Mouse (Mus musculus) liver, embryonic 12.5 days (tissue): Measurements from ENCODE around the gene Emid1. TPM values are rescaled to one million over a fixed set of nuclear protein-coding genes. Genes with fewer than 3 reads are reported as not detected.

ENCODE experiments used
- ATAC-seq: fragments of 200-750 bp; cut with Nextera tagmentation; 2 replicates; pipeline ENCODE4 v1.8.0; 2017; ENCODE audit warnings: moderate number of reproducible peaks, mild to moderate bottlenecking, moderate library complexity
- H3K27ac ChIP-seq: fragments of 300-500 bp; sonication (generic); 2 replicates; pipeline ENCODE4 v1.5.1; 2016; ENCODE audit warnings: mild to moderate bottlenecking
- H3K27me3 ChIP-seq: fragments of 300-500 bp; sonication (generic); replicated peaks from 2 replicates; pipeline ENCODE4 v1.6.1; 2016; ENCODE audit warnings: mild to moderate bottlenecking, moderate library complexity
- H3K36me3 ChIP-seq: fragments of 300-500 bp; sonication (generic); 2 replicates; pipeline ENCODE4 v1.6.1; 2016; ENCODE audit warnings: mild to moderate bottlenecking, moderate library complexity
- H3K4me1 ChIP-seq: fragments of 300-500 bp; sonication (generic); 2 replicates; pipeline ENCODE4 v1.6.1; 2016
- H3K4me2 ChIP-seq: fragments of 300-500 bp; sonication (generic); 2 replicates; pipeline ENCODE4 v1.6.1; 2016; ENCODE audit warnings: mild to moderate bottlenecking, moderate library complexity
- H3K4me3 ChIP-seq: fragments of 300-500 bp; sonication (generic); 2 replicates; pipeline ENCODE4 v1.5.1; 2016; ENCODE audit warnings: mild to moderate bottlenecking, moderate library complexity
- H3K9ac ChIP-seq: fragments of 300-500 bp; sonication (generic); 2 replicates; pipeline ENCODE4 v1.6.1; 2016; ENCODE audit warnings: mild to moderate bottlenecking, moderate library complexity
- H3K9me3 ChIP-seq: fragments of 300-500 bp; sonication (generic); replicated peaks from 2 replicates; pipeline ENCODE4 v1.6.1; 2016; ENCODE audit warnings: mild to moderate bottlenecking, moderate library complexity
- WGBS: fragments of 180-500 bp; shearing (Covaris S2); methylation state at CpG from one replicate; pipeline ENCODE4 v1.1.7; 2016; ENCODE audit not compliant: insufficient replicate concordance; 5-methylcytosine and 5-hydroxymethylcytosine counted together
- polyA plus RNA-seq: library from polyadenylated mRNA; unstranded; fragments of >200 nt; fragmentation: Nextera tagmentation; extraction: Ambion mirVana; gene quantifications from 2 replicates; pipeline ENCODE4 v1.2.1, GENCODE M21; 2016

Emid1 gene
- polyA plus RNA-seq, 1 experiment from 2014 or later = 9.1 TPM

DNA sequence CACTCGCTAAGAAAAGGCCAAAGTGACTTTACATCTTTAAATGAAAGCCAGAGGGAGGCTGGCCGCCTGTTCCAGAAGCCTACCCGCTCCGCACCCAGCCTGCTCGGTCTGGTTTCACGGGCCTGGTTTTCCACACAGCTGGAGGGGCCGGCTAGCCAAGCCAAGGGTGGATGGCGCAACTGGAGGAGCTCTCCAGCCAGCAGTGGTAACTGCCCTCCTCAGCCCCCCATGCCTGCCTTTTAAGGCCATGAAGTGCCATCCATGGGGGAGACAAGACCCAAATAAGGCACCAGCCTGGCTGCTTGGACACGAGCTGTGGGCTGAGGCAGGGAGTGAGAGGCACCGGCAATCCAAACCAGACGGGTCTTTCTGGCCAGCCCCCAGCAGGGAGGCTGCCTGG, 16.1 kb downstream of the Emid1 start:
- WGBS = 77% methylated on average over 11 of the region's 11 CpGs
- Histone ChIP-seq H3K9ac (no peak overlapping the region), H3K9me3 (no peaks in the 10 kb centered on the region), H3K27ac (no peak overlapping the region), H3K4me2 (no peak overlapping the region), H3K27me3 (no peaks in the 10 kb centered on the region), H3K4me3 (no peak overlapping the region), H3K36me3 (no peaks in the 10 kb centered on the region), H3K4me1 (peaks cover 13% of the 10 kb centered on the region)
- ATAC-seq = no peak

DNA sequence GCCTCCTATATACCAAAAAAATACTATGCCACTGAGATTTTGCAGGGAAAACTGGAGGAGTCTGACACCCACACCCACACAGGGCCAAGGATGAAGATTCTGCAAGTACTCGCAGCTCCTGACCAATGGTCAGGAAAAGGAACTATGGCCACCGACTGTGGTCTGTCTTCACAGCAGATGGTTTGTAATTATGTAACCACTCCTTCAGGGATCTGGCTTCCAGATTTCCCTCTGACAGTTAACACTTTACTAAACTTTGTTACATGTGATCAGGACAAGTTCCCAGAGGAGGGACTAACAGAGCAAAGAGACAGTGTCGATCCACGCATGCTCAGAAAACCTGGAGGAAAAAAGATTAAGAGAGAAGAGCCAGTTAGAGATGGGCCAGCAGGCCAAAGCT, 19.3 kb downstream of the Emid1 start:
- no peak overlapping the region for H3K27ac ChIP-seq
- WGBS = 53% methylated on average over 4 of the region's 4 CpGs
- H3K36me3 ChIP-seq = no peaks in the 10 kb centered on the region
- no peak overlapping the region for H3K4me2 ChIP-seq
- no peak overlapping the region for H3K9ac ChIP-seq
- no peaks in the 10 kb centered on the region for H3K9me3 ChIP-seq
- ATAC-seq = no peak
- no peak overlapping the region for H3K4me3 ChIP-seq
- H3K27me3 ChIP-seq = no peaks in the 10 kb centered on the region
- no peaks in the 10 kb centered on the region for H3K4me1 ChIP-seq

DNA sequence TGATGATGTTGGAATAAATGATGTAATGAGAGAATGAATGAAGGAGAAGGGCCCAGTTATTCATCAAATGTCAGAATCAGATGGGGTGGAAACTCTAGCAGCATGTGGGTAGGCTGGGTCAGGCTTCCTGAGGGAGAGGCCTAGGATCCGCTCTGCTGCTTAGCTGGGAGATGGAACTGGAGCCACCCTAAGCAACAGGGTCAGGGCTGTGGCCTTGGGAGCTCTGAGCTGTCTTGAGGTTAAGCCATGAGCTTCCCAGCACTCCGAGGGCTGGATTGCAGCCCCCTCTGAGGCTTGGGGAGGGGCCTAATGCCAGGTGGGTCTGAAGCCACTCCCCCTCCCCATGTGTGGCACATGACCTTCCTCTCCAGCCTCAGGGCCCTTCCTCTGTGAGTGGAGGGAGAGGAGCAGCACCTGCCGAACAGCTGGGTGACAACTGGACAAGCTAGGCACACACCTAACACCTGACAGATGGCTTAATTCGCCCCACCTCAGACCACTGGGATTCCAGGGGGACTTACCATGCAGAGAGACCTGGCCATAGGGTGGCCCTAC, 21.9 kb downstream of the Emid1 start:
- no peak overlapping the region for H3K27ac ChIP-seq
- no peaks in the 10 kb centered on the region for H3K36me3 ChIP-seq
- no peak overlapping the region for H3K9ac ChIP-seq
- 78% methylated on average over 4 of the region's 4 CpGs for WGBS
- no peak overlapping the region for H3K4me2 ChIP-seq
- no peaks in the 10 kb centered on the region for H3K27me3 ChIP-seq
- no peaks in the 10 kb centered on the region for H3K9me3 ChIP-seq
- no peaks in the 10 kb centered on the region for H3K4me1 ChIP-seq
- H3K4me3 ChIP-seq = no peak overlapping the region
- ATAC-seq = no peak

DNA sequence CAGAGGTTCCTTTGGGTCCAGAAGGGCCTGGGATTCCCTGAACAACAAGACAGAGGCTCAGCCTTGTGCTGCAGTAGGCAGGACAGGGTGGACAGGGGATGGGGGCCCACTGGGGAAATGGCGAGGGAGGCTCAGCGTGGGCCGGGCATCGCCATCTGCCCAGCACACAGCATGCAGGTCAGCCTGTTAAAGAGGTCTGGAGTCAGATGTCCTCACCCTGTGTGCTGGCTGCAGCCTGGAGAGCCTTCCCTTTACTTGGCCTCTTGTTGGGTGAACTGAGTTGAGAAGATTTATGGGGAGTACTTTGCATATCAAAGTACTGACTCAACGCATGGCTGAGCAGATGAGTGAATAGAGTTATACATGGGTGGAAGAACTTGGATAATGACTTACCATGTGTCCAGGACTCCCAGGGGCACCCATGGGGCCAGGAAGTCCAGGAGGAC, 23.0 kb downstream of the Emid1 start:
- H3K9me3 ChIP-seq = no peaks in the 10 kb centered on the region
- H3K4me2 ChIP-seq = no peak overlapping the region
- ATAC-seq = no peak
- no peaks in the 10 kb centered on the region for H3K27me3 ChIP-seq
- no peak overlapping the region for H3K9ac ChIP-seq
- H3K27ac ChIP-seq = no peak overlapping the region
- no peak overlapping the region for H3K4me3 ChIP-seq
- no peaks in the 10 kb centered on the region for H3K36me3 ChIP-seq
- H3K4me1 ChIP-seq = no peaks in the 10 kb centered on the region
- WGBS = 73% methylated on average over 5 of the region's 5 CpGs

DNA sequence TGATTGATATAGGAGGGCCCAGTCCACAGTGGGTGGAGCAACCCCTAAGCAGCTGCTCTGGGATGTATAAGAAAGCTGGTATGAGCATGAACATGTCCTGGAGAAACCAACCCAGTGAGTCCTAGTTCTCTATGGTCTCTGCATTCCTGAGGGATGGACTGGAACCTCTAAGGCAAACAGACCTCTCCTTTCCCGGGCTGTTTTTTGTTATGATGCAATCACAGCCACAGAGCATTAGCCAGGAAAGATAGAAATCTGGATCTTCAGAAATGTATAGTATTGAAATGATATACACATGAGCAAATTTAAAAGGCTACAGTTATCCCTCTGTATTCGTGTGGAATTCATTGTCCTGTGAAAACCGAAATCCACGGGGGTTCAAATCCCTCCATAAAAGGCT, 26.3 kb downstream of the Emid1 start:
- Histone ChIP-seq H3K27me3 (no peaks in the 10 kb centered on the region), H3K4me1 (no peaks in the 10 kb centered on the region), H3K4me2 (no peak overlapping the region), H3K9me3 (no peaks in the 10 kb centered on the region), H3K27ac (no peak overlapping the region), H3K4me3 (no peak overlapping the region), H3K36me3 (no peaks in the 10 kb centered on the region), H3K9ac (no peak overlapping the region)
- no peak for ATAC-seq
- WGBS = 78% methylated on average over 4 of the region's 4 CpGs

DNA sequence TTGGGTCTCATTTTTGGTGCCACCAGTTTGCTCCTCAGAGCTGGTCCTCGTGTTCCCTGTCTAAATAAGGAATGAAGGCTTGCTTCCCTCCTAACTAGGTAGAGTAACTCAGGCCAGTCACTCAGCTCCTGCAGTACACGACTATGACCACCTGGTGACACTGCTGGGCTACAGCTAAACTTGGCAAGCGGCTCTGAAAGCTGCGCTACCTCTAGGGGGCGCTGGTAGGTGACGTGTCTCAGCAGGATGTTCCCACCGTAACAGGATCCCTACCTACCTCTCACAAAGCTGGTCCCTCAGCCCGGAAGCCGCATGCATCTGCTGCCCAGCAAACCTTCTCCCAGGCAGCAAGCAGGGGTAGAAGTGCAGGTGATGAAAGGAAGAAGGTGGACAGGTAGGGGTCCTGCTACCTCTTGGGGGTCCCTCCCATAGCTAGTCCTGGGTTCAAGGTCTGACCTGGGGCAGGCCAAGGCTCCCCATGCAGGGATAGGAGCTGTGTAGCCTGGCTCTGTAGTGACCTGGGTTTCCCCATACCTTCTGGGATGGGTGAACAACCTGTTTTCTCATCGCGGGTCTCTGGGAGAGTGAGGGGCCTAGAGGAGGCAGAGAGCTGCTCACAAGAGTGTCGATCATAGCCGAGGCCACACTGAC, 37.0 kb downstream of the Emid1 start:
- H3K9me3 ChIP-seq = no peaks in the 10 kb centered on the region
- ATAC-seq = peak; percentile 63
- WGBS = 27% methylated on average over 13 of the region's 13 CpGs

DNA sequence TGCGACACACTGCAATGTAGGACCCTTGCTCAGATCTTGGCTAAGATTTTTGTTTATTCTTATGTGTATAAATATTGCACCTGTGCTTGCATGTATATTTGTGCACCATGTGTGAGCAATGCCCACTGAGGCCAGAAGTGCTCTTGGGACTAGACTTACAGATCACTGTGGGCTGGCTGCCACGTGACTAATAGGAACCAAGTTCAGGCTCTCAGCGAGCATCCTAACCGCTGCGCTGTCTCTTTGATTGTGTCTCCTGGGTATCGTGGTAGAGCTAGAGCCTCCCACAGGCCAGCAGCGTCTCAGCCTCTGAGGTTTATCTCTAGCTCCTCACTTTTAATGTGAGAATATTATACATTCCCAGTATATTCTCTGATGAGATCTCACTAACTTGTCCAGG, 38.4 kb downstream of the Emid1 start:
- H3K9me3 ChIP-seq = no peaks in the 10 kb centered on the region
- H3K9ac ChIP-seq = no peak overlapping the region
- ATAC-seq = no peak
- no peak overlapping the region for H3K4me3 ChIP-seq
- H3K27me3 ChIP-seq = no peaks in the 10 kb centered on the region
- H3K36me3 ChIP-seq = no peaks in the 10 kb centered on the region
- H3K4me2 ChIP-seq = no peak overlapping the region
- no peaks in the 10 kb centered on the region for H3K4me1 ChIP-seq
- no peak overlapping the region for H3K27ac ChIP-seq
- 78% methylated on average over 7 of the region's 7 CpGs for WGBS

More for the DNA sequence above, 37.0 kb downstream of the Emid1 start:
- H3K9ac ChIP-seq = no peak overlapping the region
- H3K4me3 ChIP-seq = no peak overlapping the region
- no peak overlapping the region for H3K27ac ChIP-seq
- no peaks in the 10 kb centered on the region for H3K27me3 ChIP-seq
- no peaks in the 10 kb centered on the region for H3K4me1 ChIP-seq
- H3K36me3 ChIP-seq = no peaks in the 10 kb centered on the region
- no peak overlapping the region for H3K4me2 ChIP-seq

DNA sequence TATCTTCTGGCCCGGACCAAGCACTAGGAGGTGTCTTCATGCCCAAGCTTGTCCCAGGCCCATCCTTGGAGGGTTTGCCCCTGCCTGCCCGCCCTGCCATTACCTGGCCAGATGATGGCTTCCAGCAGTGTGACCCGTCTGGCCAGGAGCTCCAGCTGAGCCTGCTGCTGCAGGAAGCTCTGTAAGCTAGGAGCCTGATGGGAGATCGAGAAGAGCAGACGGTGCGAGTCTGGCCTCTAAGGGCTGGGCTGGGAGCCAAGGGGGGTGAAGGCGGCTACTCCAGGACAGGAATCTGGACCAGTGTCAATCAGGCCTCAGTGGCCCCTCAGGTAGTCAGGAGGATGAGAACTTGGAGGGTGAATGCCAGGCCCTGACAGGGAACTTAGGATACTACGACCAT, 42.6 kb downstream of the Emid1 start:
- H3K4me3 ChIP-seq = no peak overlapping the region
- no peaks in the 10 kb centered on the region for H3K27me3 ChIP-seq
- no peak overlapping the region for H3K9ac ChIP-seq
- WGBS = 77% methylated on average over 8 of the region's 8 CpGs
- no peaks in the 10 kb centered on the region for H3K9me3 ChIP-seq
- no peak for ATAC-seq
- H3K4me1 ChIP-seq = no peaks in the 10 kb centered on the region
- peaks cover 17% of the 10 kb centered on the region for H3K36me3 ChIP-seq
- no peak overlapping the region for H3K27ac ChIP-seq
- H3K4me2 ChIP-seq = no peak overlapping the region

DNA sequence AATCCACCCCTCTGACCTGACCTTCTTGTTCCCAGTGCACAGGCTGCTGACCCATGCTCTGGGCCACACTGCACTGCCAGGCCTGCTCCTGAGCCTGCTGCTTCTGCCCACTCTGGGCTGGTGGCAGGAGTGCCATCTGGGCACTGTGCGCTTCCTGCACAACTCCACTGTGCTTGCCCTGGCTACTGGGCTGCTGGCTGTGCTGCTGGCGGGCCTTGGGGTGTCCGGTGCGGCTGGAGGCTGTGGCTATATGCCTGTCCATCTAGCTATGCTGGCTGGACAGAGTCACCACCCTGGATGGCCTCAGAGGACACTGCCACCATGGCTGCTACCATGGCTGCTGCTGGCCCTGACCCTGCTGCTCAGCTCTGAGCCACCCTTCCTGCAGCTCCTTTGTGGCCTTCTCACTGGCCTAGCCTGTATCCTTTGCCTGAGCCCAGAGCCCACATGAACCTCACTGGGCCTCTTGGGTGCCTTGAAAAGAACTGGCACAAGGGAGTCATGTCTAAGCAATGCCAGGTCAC, 48.0 kb downstream of the Emid1 start:
- H3K27me3 ChIP-seq = no peaks in the 10 kb centered on the region
- 80% methylated on average over 4 of the region's 4 CpGs for WGBS
- peaks cover 39% of the 10 kb centered on the region for H3K36me3 ChIP-seq
- no peak for ATAC-seq
- no peak overlapping the region for H3K9ac ChIP-seq
- H3K4me3 ChIP-seq = no peak overlapping the region
- peaks cover 34% of the 10 kb centered on the region for H3K4me1 ChIP-seq
- H3K27ac ChIP-seq = no peak overlapping the region
- no peak overlapping the region for H3K4me2 ChIP-seq
- no peaks in the 10 kb centered on the region for H3K9me3 ChIP-seq

DNA sequence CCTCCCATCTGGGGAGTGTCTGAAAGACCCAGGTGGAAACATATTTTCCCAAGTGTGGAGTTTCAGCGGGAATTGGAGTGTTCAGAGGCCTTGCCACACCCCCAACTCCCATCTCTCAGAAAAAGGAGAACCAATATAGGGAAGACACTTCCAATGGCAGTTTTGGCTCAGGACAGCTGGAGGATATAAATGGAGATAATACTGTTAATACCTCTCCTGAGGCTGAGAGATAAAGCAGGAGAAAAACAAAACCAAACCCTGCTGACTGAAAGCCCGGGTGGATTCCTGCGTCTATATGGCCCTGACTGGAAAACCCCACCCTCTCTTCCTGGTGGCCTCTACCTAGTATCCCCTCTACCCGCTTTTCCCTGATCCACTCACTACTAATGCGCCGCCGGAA, 49.7 kb downstream of the Emid1 start:
- ATAC-seq = no peak
- WGBS = 44% methylated on average over 7 of the region's 7 CpGs

DNA sequence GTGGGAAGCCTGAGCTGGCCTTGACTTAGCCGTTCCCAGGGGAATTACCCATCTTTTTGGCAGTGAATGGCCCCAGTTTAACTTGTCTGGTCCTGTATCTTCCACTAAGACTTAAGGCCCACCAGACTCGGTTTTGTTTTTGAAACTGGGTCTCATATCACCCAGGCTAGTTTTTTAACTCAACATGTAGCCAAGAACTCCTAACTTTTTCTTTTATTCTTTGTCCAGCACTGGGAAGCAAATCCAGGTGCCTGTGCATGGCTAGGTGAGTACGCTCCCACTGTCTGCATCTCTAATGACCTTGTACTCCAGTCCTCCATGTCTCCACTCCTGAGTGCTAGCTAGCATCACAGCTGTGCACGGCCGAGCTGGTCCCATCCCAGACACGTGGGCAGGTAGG, 50.4 kb downstream of the Emid1 start:
- ATAC-seq = no peak
- Histone ChIP-seq H3K4me1 (peaks cover 44% of the 10 kb centered on the region), H3K36me3 (peaks cover 43% of the 10 kb centered on the region), H3K27ac (no peak overlapping the region; the same call in 1 of the 2 replicates), H3K4me3 (no peak overlapping the region), H3K9me3 (no peaks in the 10 kb centered on the region), H3K9ac (no peak overlapping the region), H3K4me2 (no peak overlapping the region; the same call in 1 of the 2 replicates), H3K27me3 (no peaks in the 10 kb centered on the region)
- WGBS = 77% methylated on average over 6 of the region's 6 CpGs

More for the DNA sequence above, 49.7 kb downstream of the Emid1 start:
- Histone ChIP-seq H3K4me3 (no peak overlapping the region), H3K27ac (peak overlapping the region; percentile 50; the same call in 1 of the 2 replicates), H3K27me3 (no peaks in the 10 kb centered on the region), H3K4me2 (peak overlapping the region; percentile 34), H3K9ac (no peak overlapping the region), H3K36me3 (peaks cover 39% of the 10 kb centered on the region), H3K4me1 (peaks cover 36% of the 10 kb centered on the region), H3K9me3 (no peaks in the 10 kb centered on the region)

DNA sequence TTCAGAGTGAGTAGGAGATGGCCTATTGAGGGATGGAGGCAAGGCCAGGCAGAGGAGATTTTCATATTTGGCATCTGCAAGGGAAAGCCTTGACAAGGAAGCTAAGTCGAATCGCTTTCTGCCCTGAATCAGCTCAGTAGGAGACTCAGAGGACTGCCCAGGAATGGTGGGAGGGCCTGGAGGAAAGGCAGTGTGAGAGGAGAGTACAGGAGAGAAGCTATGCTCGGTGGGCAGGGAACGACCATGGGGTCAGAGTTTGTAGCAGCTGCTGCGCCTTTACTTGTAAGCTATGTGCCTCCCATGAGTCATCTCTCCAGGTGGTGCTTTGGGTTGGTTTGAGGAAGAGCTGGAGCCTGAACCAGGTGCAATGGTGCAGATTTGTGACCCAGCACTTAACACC, 51.3 kb downstream of the Emid1 start:
- H3K27ac ChIP-seq = peak overlapping the region; percentile 15; the same call in 1 of the 2 replicates

More for the DNA sequence above, 51.3 kb downstream of the Emid1 start:
- H3K4me1 ChIP-seq = peaks cover 52% of the 10 kb centered on the region
- H3K36me3 ChIP-seq = peaks cover 47% of the 10 kb centered on the region
- H3K9me3 ChIP-seq = no peaks in the 10 kb centered on the region
- H3K27me3 ChIP-seq = no peaks in the 10 kb centered on the region
- H3K4me3 ChIP-seq = peak overlapping the region; percentile 100; the same call in 1 of the 2 replicates
- WGBS = 70% methylated on average over 5 of the region's 5 CpGs
- ATAC-seq = no peak
- H3K9ac ChIP-seq = peak overlapping the region; percentile 100; the same call in 1 of the 2 replicates
- H3K4me2 ChIP-seq = peak overlapping the region; percentile 81
